Mouse (Mus musculus) midbrain, postnatal 0 days (tissue): Measurements from ENCODE around the gene Mrtfa. TPM values are rescaled to one million over a fixed set of nuclear protein-coding genes. Genes with fewer than 3 reads are reported as not detected.

Experiments used
- ATAC-seq: fragments of 200-750 bp; cut with Nextera tagmentation; 2 replicates; pipeline ENCODE4 v1.8.0; 2017; ENCODE audit warnings: moderate number of reproducible peaks, mild to moderate bottlenecking, moderate TSS enrichment, moderate library complexity; ENCODE audit not compliant: low FRiP score
- DNase-seq: peaks from one replicate; pipeline ENCODE4 v3.0.0-alpha.2; 2015; ENCODE audit warnings: low spot score
- H3K27ac ChIP-seq: fragments of 300-500 bp; sonication (generic); 2 replicates; pipeline ENCODE4 v1.5.1; 2014; ENCODE audit warnings: low read depth, mild to moderate bottlenecking, low read length, mixed read lengths
- H3K27me3 ChIP-seq: fragments of 300-500 bp; sonication (generic); 2 replicates; pipeline ENCODE4 v1.6.1; 2014; ENCODE audit warnings: low read length, control low read depth, mixed read lengths; ENCODE audit not compliant: insufficient read depth
- H3K36me3 ChIP-seq: fragments of 300-500 bp; sonication (generic); 2 replicates; pipeline ENCODE4 v1.6.1; 2014; ENCODE audit warnings: low read length, control low read depth, mixed read lengths; ENCODE audit not compliant: insufficient read depth
- H3K4me1 ChIP-seq: fragments of 300-500 bp; sonication (generic); 2 replicates; pipeline ENCODE4 v1.6.1; 2014; ENCODE audit warnings: mild to moderate bottlenecking, control low read depth, antibody characterized with exemption, low read length, mixed read lengths; ENCODE audit not compliant: insufficient read depth
- H3K4me2 ChIP-seq: fragments of 300-500 bp; sonication (generic); 2 replicates; pipeline ENCODE4 v1.6.1; 2014; ENCODE audit warnings: low read depth, mild to moderate bottlenecking, low read length, mixed read lengths; ENCODE audit not compliant: poor library complexity, severe bottlenecking
- H3K4me3 ChIP-seq: fragments of 300-500 bp; sonication (generic); 2 replicates; pipeline ENCODE4 v1.5.1; 2014; ENCODE audit warnings: low read depth, mild to moderate bottlenecking, low read length, moderate library complexity
- H3K9ac ChIP-seq: fragments of 300-500 bp; sonication (generic); replicated peaks from 2 replicates; pipeline ENCODE4 v1.6.1; 2014; ENCODE audit warnings: mild to moderate bottlenecking, low read length, moderate library complexity, mixed read lengths; ENCODE audit not compliant: poor library complexity, severe bottlenecking
- H3K9me3 ChIP-seq: fragments of 300-500 bp; sonication (generic); 2 replicates; pipeline ENCODE4 v1.6.1; 2016; ENCODE audit warnings: low read length, control low read depth
- CTCF ChIP-seq: IDR thresholded peaks from 2 replicates; pipeline ENCODE4 v1.5.1; 2016; ENCODE audit warnings: antibody characterized with exemption, mild to moderate bottlenecking
- whole genome bisulfite sequencing: fragments of 180-500 bp; shearing (Covaris S2); extraction: QIAGEN DNeasy Blood & Tissue Kit; methylation state at CpG from one replicate; pipeline ENCODE4 v1.1.7; 2014; 5-methylcytosine and 5-hydroxymethylcytosine counted together
- polyA plus RNA-seq: library from polyadenylated mRNA; unstranded; fragments of >200 nt; fragmentation: Nextera tagmentation; extraction: Ambion mirVana; gene quantifications from 2 replicates; pipeline ENCODE4 v1.2.1, GENCODE M21; 2015
- total RNA-seq: library from RNA; depleted of rRNA; stranded (reverse); fragments of >200 nt; gene quantifications from 2 replicates; pipeline ENCODE4 v1.2.3, GENCODE M21; 2014

The Mrtfa gene
- total and polyA plus RNA-seq, 2 experiments from 2014 or later = 22.6 to 44.1 TPM

- no peak overlapping the region for H3K27ac ChIP-seq
- TF ChIP-seq CTCF = no peak
- H3K9ac ChIP-seq = no peak overlapping the region
- no peaks in the 10 kb centered on the region for H3K36me3 ChIP-seq
- H3K4me1 ChIP-seq = no peaks in the 10 kb centered on the region
- H3K27me3 ChIP-seq = no peaks in the 10 kb centered on the region
- H3K4me2 ChIP-seq = no peak overlapping the region
- H3K9me3 ChIP-seq = no peaks in the 10 kb centered on the region
- DNase-seq = no peak
- H3K4me3 ChIP-seq = no peak overlapping the region
- no peak for ATAC-seq
- WGBS = 87% methylated on average over 8 of the region's 8 CpGs
These were observed 18.3 kb downstream of the Mrtfa start for GRCm38 (mm10) chr15:81172259-81172658.

- Histone ChIP-seq H3K27ac (no peak overlapping the region), H3K4me2 (no peak overlapping the region), H3K27me3 (no peaks in the 10 kb centered on the region), H3K36me3 (no peaks in the 10 kb centered on the region), H3K9ac (no peak overlapping the region), H3K4me1 (no peaks in the 10 kb centered on the region), H3K4me3 (no peak overlapping the region), H3K9me3 (no peaks in the 10 kb centered on the region)
- ATAC-seq (no peak), DNase-seq (no peak)
- TF ChIP-seq CTCF = no peak
- WGBS = 77% methylated on average over 6 of the region's 6 CpGs
These were observed 21.8 kb downstream of the Mrtfa start for GRCm38 (mm10) chr15:81168735-81169134.

- H3K27ac ChIP-seq = no peak overlapping the region
- WGBS = 92% methylated on average over 10 of the region's 10 CpGs
- TF ChIP-seq CTCF = no peak
- DNase-seq (no peak), ATAC-seq (no peak)
- H3K27me3 ChIP-seq = no peaks in the 10 kb centered on the region
- H3K9me3 ChIP-seq = no peaks in the 10 kb centered on the region
- no peaks in the 10 kb centered on the region for H3K36me3 ChIP-seq
- no peaks in the 10 kb centered on the region for H3K4me1 ChIP-seq
- H3K4me3 ChIP-seq = no peak overlapping the region
- no peak overlapping the region for H3K4me2 ChIP-seq
- H3K9ac ChIP-seq = no peak overlapping the region
These were observed 22.7 kb downstream of the Mrtfa start for GRCm38 (mm10) chr15:81167831-81168230.

- no peak for TF ChIP-seq CTCF
- Histone ChIP-seq H3K9me3 (no peaks in the 10 kb centered on the region), H3K9ac (no peak overlapping the region), H3K4me3 (no peak overlapping the region), H3K36me3 (no peaks in the 10 kb centered on the region), H3K27me3 (no peaks in the 10 kb centered on the region), H3K4me1 (no peaks in the 10 kb centered on the region), H3K4me2 (no peak overlapping the region), H3K27ac (no peak overlapping the region)
- ATAC-seq (no peak), DNase-seq (no peak)
- WGBS = 93% methylated on average over 5 of the region's 5 CpGs
These were observed 24.3 kb downstream of the Mrtfa start for GRCm38 (mm10) chr15:81166291-81166690.

- WGBS = 80% methylated on average over 9 of the region's 9 CpGs
- Histone ChIP-seq H3K4me3 (no peak overlapping the region), H3K4me2 (no peak overlapping the region), H3K27me3 (no peaks in the 10 kb centered on the region), H3K36me3 (no peaks in the 10 kb centered on the region), H3K27ac (no peak overlapping the region), H3K9ac (no peak overlapping the region), H3K9me3 (no peaks in the 10 kb centered on the region), H3K4me1 (no peaks in the 10 kb centered on the region)
- DNase-seq (no peak), ATAC-seq (no peak)
- TF ChIP-seq CTCF = no peak
These were observed 25.8 kb downstream of the Mrtfa start for GRCm38 (mm10) chr15:81164560-81165310.

GRCm38 (mm10) chr15:81161571-81161970, 29.0 kb downstream of the Mrtfa start:
- H3K27me3 ChIP-seq = no peaks in the 10 kb centered on the region
- TF ChIP-seq CTCF = no peak
- no peak overlapping the region for H3K4me2 ChIP-seq
- DNase-seq (no peak), ATAC-seq (no peak)
- H3K4me3 ChIP-seq = no peak overlapping the region
- 90% methylated on average over 3 of the region's 3 CpGs for WGBS
- no peaks in the 10 kb centered on the region for H3K36me3 ChIP-seq
- no peak overlapping the region for H3K27ac ChIP-seq
- H3K9me3 ChIP-seq = no peaks in the 10 kb centered on the region
- no peak overlapping the region for H3K9ac ChIP-seq
- H3K4me1 ChIP-seq = no peaks in the 10 kb centered on the region
